In the genomic region with DNA sequence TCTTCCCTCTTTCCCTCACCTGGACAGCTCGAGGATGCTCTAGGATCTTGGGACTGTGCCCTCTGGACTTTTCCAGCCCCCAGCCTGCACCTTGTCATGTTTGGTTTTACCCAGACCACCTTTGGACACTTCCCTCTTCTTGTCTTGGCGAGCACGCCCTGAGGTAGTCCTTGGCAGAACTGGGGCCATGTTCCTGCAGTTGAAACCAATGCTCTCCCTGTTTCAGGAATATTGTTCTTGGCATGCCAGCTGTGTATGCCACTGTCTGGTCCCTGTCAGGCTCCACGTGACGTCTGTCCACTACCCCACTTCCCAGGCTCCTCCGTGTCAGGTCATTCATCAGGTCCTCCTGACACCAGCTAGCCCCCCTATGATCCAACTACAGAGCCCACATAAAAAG, we compare ENCODE assay signal across 24 mouse cellular contexts. TPM values are rescaled to one million over a fixed set of nuclear protein-coding genes. Genes with fewer than 3 reads are reported as not detected.
DNase-seq lines count a peak whose midpoint lies in the region; ATAC-seq and TF ChIP-seq lines count a peak whose summit lies in the region.
"Had no signal": no experiment of that assay in that cellular context is flagged by ENCODE, and none has a peak within 500 bp of the region (broad histone marks: within the 10 kb centered on the region; RNA-seq: fewer than 3 reads in every experiment).

No protein-coding gene starts in this region.

- peak; percentile 3 for DNase-seq in gastrocnemius, postnatal 10 days
- no peak for DNase-seq in gastrocnemius, postnatal 14 days
- DNase-seq in intestine, embryonic 14.5 days (ENCODE audit: low spot score): no peak
- DNase-seq in testis, postnatal 10 days (ENCODE audit: low spot score): peak; percentile 35
- no peak for DNase-seq in testis, postnatal 14 days (ENCODE audit: low spot score)
- DNase-seq: B cell, adult 2 months; cerebellum, adult 11 months; cerebellum, adult 2 months; cerebellum, adult 9-11 months; forebrain, postnatal 0 days had no signal

- no peak overlapping the region for H3K9ac ChIP-seq in intestine, embryonic 14.5 days (ENCODE audit: low read length)
- H3K9ac ChIP-seq in intestine, embryonic 15.5 days: no peak overlapping the region
- H3K9ac ChIP-seq: embryonic facial prominence, embryonic 12.5 days; embryonic facial prominence, embryonic 15.5 days; forebrain, postnatal 0 days; hindbrain, embryonic 14.5 days had no signal

- no peak overlapping the region for H3K27ac ChIP-seq in intestine, embryonic 14.5 days (ENCODE audit: low read depth)
- H3K27ac ChIP-seq in intestine, embryonic 15.5 days: no peak overlapping the region
- H3K27ac ChIP-seq: embryonic facial prominence, embryonic 15.5 days; hindbrain, embryonic 14.5 days; hindbrain, postnatal 0 days had no signal

- no peak overlapping the region for H3K4me3 ChIP-seq in intestine, embryonic 14.5 days (ENCODE audit: low read depth, low read length)
- no peak overlapping the region for H3K4me3 ChIP-seq in intestine, embryonic 15.5 days (replicated peaks)
- H3K4me3 ChIP-seq in myocyte: no peak overlapping the region
- H3K4me3 ChIP-seq: embryonic facial prominence, embryonic 12.5 days; embryonic facial prominence, embryonic 15.5 days; heart, adult 2 months had no signal

- H3K4me2 ChIP-seq in intestine, embryonic 14.5 days (ENCODE audit: low read length): no peak overlapping the region
- no peak overlapping the region for H3K4me2 ChIP-seq in intestine, embryonic 15.5 days (replicated peaks)
- H3K4me2 ChIP-seq in myocyte (ENCODE audit: low read depth): peak overlapping the region; percentile 79
- H3K4me2 ChIP-seq: embryonic facial prominence, embryonic 12.5 days; embryonic facial prominence, embryonic 15.5 days; heart, embryonic 11.5 days; hindbrain, embryonic 14.5 days had no signal

- 0 out of 2 replicates have a peak, but pooled peaks have one; percentile 19 for ATAC-seq in intestine, embryonic 14.5 days (replicated peaks; ENCODE audit: low FRiP score, low TSS enrichment, low read depth)
- no peak for ATAC-seq in intestine, embryonic 15.5 days
- ATAC-seq: forebrain, embryonic 14.5 days; forebrain, postnatal 0 days had no signal

- H3K9me3 ChIP-seq in intestine, embryonic 14.5 days (ENCODE audit: control insufficient read depth, low read length): no peaks in the 10 kb centered on the region
- H3K9me3 ChIP-seq in intestine, embryonic 15.5 days: no peaks in the 10 kb centered on the region
- H3K9me3 ChIP-seq: embryonic facial prominence, embryonic 12.5 days; embryonic facial prominence, embryonic 15.5 days; G1E had no signal

- H3K36me3 ChIP-seq in intestine, embryonic 14.5 days (ENCODE audit: control insufficient read depth, insufficient read depth, low read length): no peaks in the 10 kb centered on the region
- no peaks in the 10 kb centered on the region for H3K36me3 ChIP-seq in intestine, embryonic 15.5 days
- no peaks in the 10 kb centered on the region for H3K36me3 ChIP-seq in myocyte (ENCODE audit: control insufficient read depth, insufficient read depth)
- H3K36me3 ChIP-seq: embryonic facial prominence, embryonic 12.5 days; embryonic facial prominence, embryonic 15.5 days; G1E had no signal

- peaks cover 7% of the 10 kb centered on the region; the same call in 1 of the 2 replicates for H3K4me1 ChIP-seq in intestine, embryonic 14.5 days (replicated peaks; ENCODE audit: control insufficient read depth, insufficient read depth, low read length)
- peaks cover 8% of the 10 kb centered on the region; the same call in 1 of the 2 replicates for H3K4me1 ChIP-seq in intestine, embryonic 15.5 days (replicated peaks)

- WGBS in intestine, embryonic 14.5 days: 82% methylated on average over 6 of the region's 6 CpGs
- 85% methylated on average over 6 of the region's 6 CpGs for WGBS in intestine, embryonic 15.5 days

- H3K79me2 ChIP-seq in myocyte (ENCODE audit: control insufficient read depth, insufficient read depth): no peaks in the 10 kb centered on the region

- no peaks in the 10 kb centered on the region for H3K27me3 ChIP-seq in intestine, embryonic 14.5 days (replicated peaks; ENCODE audit: control insufficient read depth, insufficient read depth, low read length)
- no peaks in the 10 kb centered on the region for H3K27me3 ChIP-seq in intestine, embryonic 15.5 days (replicated peaks)
- no peaks in the 10 kb centered on the region for H3K27me3 ChIP-seq in myocyte (ENCODE audit: control insufficient read depth, insufficient read depth, insufficient read length)
- H3K27me3 ChIP-seq: embryonic facial prominence, embryonic 12.5 days; embryonic facial prominence, embryonic 15.5 days had no signal

- H3ac ChIP-seq in myocyte (ENCODE audit: control insufficient read depth, insufficient read length): no peak overlapping the region

- TF ChIP-seq POLR2A in myocyte (IDR thresholded peaks at IDR 0.05; ENCODE audit: insufficient read length, low read depth): no peak

- intact Hi-C loops in gastrocnemius, postnatal 14 days (cut with DNase I; ENCODE audit: low total_unique reads): loop anchor here (2.0 kb wide), 1 partner anchor 62 kb away; no protein-coding TSS in a partner anchor

TF ChIP-seq in myocyte, 11 proteins besides CTCF, POLR2A, EP300 and RAD21:
- TF ChIP-seq MYOG (IDR thresholded peaks at IDR 0.05; ENCODE audit: control insufficient read depth in 1 of 3, insufficient read depth in 1 of 3, insufficient read length in 2 of 3, low read depth in 2 of 3) (no peak), SRF (IDR thresholded peaks at IDR 0.05; ENCODE audit: control insufficient read depth, insufficient read length, low read depth) (no peak), TCF3 (IDR thresholded peaks at IDR 0.05; ENCODE audit: insufficient read length, low read depth) (no peak), E2F4 (IDR thresholded peaks at IDR 0.05; ENCODE audit: insufficient read depth) (no peak), MAX (IDR thresholded peaks at IDR 0.05; ENCODE audit: low read depth) (no peak), POLR2AphosphoS2 (IDR thresholded peaks at IDR 0.05; ENCODE audit: insufficient read length, low read depth) (no peak), MYOD1 (IDR thresholded peaks at IDR 0.05; ENCODE audit: control insufficient read depth in 1 of 3, insufficient read length in 2 of 3, low read depth in 2 of 3) (no peak), USF1 (IDR thresholded peaks at IDR 0.05; ENCODE audit: low read depth) (no peak), REST (IDR thresholded peaks at IDR 0.05; ENCODE audit: insufficient read depth, insufficient read length) (no peak), TCF12 (IDR thresholded peaks at IDR 0.05; ENCODE audit: insufficient read depth, poor library complexity, severe bottlenecking) (no peak), CEBPB (IDR thresholded peaks at IDR 0.05; ENCODE audit: insufficient read depth, poor library complexity, severe bottlenecking) (no peak)

RNA-seq across cellular contexts. Expression of gene Timp2, which starts 23.1 kb away (rescaled TPM):
- 100 to 1,000 TPM; 151 to 185 TPM for total RNA-seq in gastrocnemius, postnatal 10 days (2021)
- 100 to 1,000 TPM; 119 to 133 TPM for total RNA-seq in gastrocnemius, postnatal 14 days (2021)
- 80.9 and 83.9 TPM in 2 replicates for polyA plus RNA-seq in intestine, embryonic 14.5 days (2014; fragmentation: Nextera tagmentation; extraction: Ambion mirVana)
- polyA plus RNA-seq in intestine, embryonic 15.5 days (2015; fragmentation: Nextera tagmentation; extraction: Ambion mirVana): 58.8 and 60.2 TPM in 2 replicates
- 321 TPM for polyA plus RNA-seq in myocyte (2012; fragmentation: generic; extraction: Trizol)
- total RNA-seq: G1E had no signal
- polyA plus RNA-seq: G1E had no signal

RNA-seq across cellular contexts. Expression of gene Lgals3bp, which starts 23.2 kb away (rescaled TPM):
- 10 to 100 TPM; 10.7 to 18.2 TPM for total RNA-seq in gastrocnemius, postnatal 10 days (2021)
- total RNA-seq in gastrocnemius, postnatal 14 days (2021): 10 to 100 TPM; 11.0 to 11.9 TPM
- polyA plus RNA-seq in intestine, embryonic 14.5 days (2014; fragmentation: Nextera tagmentation; extraction: Ambion mirVana): 108 and 120 TPM in 2 replicates
- 153 and 171 TPM in 2 replicates for polyA plus RNA-seq in intestine, embryonic 15.5 days (2015; fragmentation: Nextera tagmentation; extraction: Ambion mirVana)
- 16.4 TPM for polyA plus RNA-seq in myocyte (2012; fragmentation: generic; extraction: Trizol)

RNA-seq across cellular contexts. Expression of gene Cep295nl, which starts 36.4 kb away (rescaled TPM):
- 1 to 10 TPM; 1.2 to 2.7 TPM for total RNA-seq in gastrocnemius, postnatal 10 days (2021)
- total RNA-seq in gastrocnemius, postnatal 14 days (2021): 1 to 10 TPM; 1.3 TPM
- 0.61 and 0.69 TPM in 2 replicates for polyA plus RNA-seq in intestine, embryonic 14.5 days (2014; fragmentation: Nextera tagmentation; extraction: Ambion mirVana)
- 0.23 and 0.24 TPM in 2 replicates for polyA plus RNA-seq in intestine, embryonic 15.5 days (2015; fragmentation: Nextera tagmentation; extraction: Ambion mirVana)
- polyA plus RNA-seq in myocyte (2012; fragmentation: generic; extraction: Trizol): 0.60 TPM
- total RNA-seq: CH12.LX; common myeloid progenitor, adult 5-6 weeks had no signal
- polyA plus RNA-seq: adrenal gland, adult 2 months; G1E; hindbrain, embryonic 14.5 days had no signal

RNA-seq across cellular contexts. Expression of gene Cant1, which starts 40.2 kb away (rescaled TPM):
- total RNA-seq in gastrocnemius, postnatal 10 days (2021): 10 to 100 TPM; 13.1 to 14.9 TPM
- 10 to 100 TPM; 11.0 to 11.7 TPM for total RNA-seq in gastrocnemius, postnatal 14 days (2021)
- polyA plus RNA-seq in intestine, embryonic 14.5 days (2014; fragmentation: Nextera tagmentation; extraction: Ambion mirVana): 30.1 and 32.9 TPM in 2 replicates
- 39.7 and 44.3 TPM in 2 replicates for polyA plus RNA-seq in intestine, embryonic 15.5 days (2015; fragmentation: Nextera tagmentation; extraction: Ambion mirVana)
- 33.7 TPM for polyA plus RNA-seq in myocyte (2012; fragmentation: generic; extraction: Trizol)

RNA-seq across cellular contexts. Expression of gene C1qtnf1, which starts 49.3 kb away (rescaled TPM):
- 10 to 100 TPM; 31.8 to 37.4 TPM for total RNA-seq in gastrocnemius, postnatal 10 days (2021)
- total RNA-seq in gastrocnemius, postnatal 14 days (2021): 10 to 100 TPM; 26.4 to 30.2 TPM
- polyA plus RNA-seq in intestine, embryonic 14.5 days (2014; fragmentation: Nextera tagmentation; extraction: Ambion mirVana): 7.1 and 7.2 TPM in 2 replicates
- polyA plus RNA-seq in intestine, embryonic 15.5 days (2015; fragmentation: Nextera tagmentation; extraction: Ambion mirVana): 6.3 and 6.6 TPM in 2 replicates
- 9.8 TPM for polyA plus RNA-seq in myocyte (2012; fragmentation: generic; extraction: Trizol)
- total RNA-seq: common myeloid progenitor, adult 5-6 weeks had no signal
- polyA plus RNA-seq: G1E; inflammation-experienced regulatory T-cells, adult 6 months had no signal

Comparison
In these comparisons a context has a peak if more than half of its experiments do, and no peak if none do; other contexts are left out.
1. DNase-seq: peak in gastrocnemius, postnatal 10 days (single experiment) and testis, postnatal 10 days (single experiment); none in gastrocnemius, postnatal 14 days (single experiment), intestine, embryonic 14.5 days (single experiment) and testis, postnatal 14 days (single experiment).